Mouse (Mus musculus) CH12.LX (cell line): Measurements from ENCODE around the gene Usp19. TPM values are rescaled to one million over a fixed set of nuclear protein-coding genes. Genes with fewer than 3 reads are reported as not detected.

Experiments
- DNase-seq: peaks from one replicate; pipeline ENCODE4 v3.0.0-alpha.2; 2013; ENCODE audit errors: extremely low read depth
- H3K27ac ChIP-seq: 2 replicates; pipeline ENCODE4 v1.5.1; 2012; ENCODE audit warnings: low read depth, mild to moderate bottlenecking, control low read depth, moderate library complexity; ENCODE audit not compliant: insufficient read depth
- H3K27me3 ChIP-seq: replicated peaks from 2 replicates; pipeline ENCODE3; 2012; ENCODE audit warnings: inconsistent platforms
- H3K36me3 ChIP-seq, 2 experiments: replicated peaks in 1 of 2; 2 replicates each; pipeline versions ENCODE3 to v1.6.1; 2012; ENCODE audit warnings: inconsistent platforms in 1 of 2, low read length in 1 of 2, mild to moderate bottlenecking in 1 of 2, mixed read lengths in 1 of 2, moderate library complexity in 1 of 2; ENCODE audit not compliant: control insufficient read depth in 1 of 2, insufficient read depth in 1 of 2
- H3K4me1 ChIP-seq, 2 experiments: 2 replicates each; pipeline ENCODE4 v1.6.1; 2012; ENCODE audit warnings: inconsistent platforms in 1 of 2, moderate library complexity in 1 of 2; ENCODE audit not compliant: insufficient read depth in 2 of 2, control insufficient read depth in 1 of 2
- H3K4me2 ChIP-seq: 2 replicates; pipeline ENCODE4 v1.6.1; 2012; ENCODE audit warnings: low read depth, mild to moderate bottlenecking, control low read depth; ENCODE audit not compliant: poor library complexity, insufficient read depth, severe bottlenecking
- H3K4me3 ChIP-seq, 3 experiments: fragments of 150-350 bp in 1 of 3; sonication (generic) in 1 of 3; replicated peaks in 1 of 3; 2 replicates each; pipeline versions ENCODE3 to v1.5.1; 2011 to 2012; ENCODE audit warnings: low read depth in 2 of 3, low read length in 2 of 3, mild to moderate bottlenecking in 2 of 3, moderate library complexity in 2 of 3, control low read depth in 1 of 3, improper control_type of control experiment in 1 of 3, inconsistent platforms in 1 of 3, mixed read lengths in 1 of 3; ENCODE audit not compliant: poor library complexity in 1 of 3
- H3K79me2 ChIP-seq: replicated peaks from 2 replicates; pipeline ENCODE4 v1.6.1; 2012; ENCODE audit warnings: mild to moderate bottlenecking, moderate library complexity; ENCODE audit not compliant: control insufficient read depth, poor library complexity, insufficient read depth, severe bottlenecking; ENCODE audit errors: extremely low read depth
- H3K9ac ChIP-seq: 2 replicates; pipeline ENCODE4 v1.6.1; 2012; ENCODE audit warnings: low read depth, mild to moderate bottlenecking, control low read depth, moderate library complexity; ENCODE audit not compliant: insufficient read depth
- H3K9me3 ChIP-seq: replicated peaks from 2 replicates; pipeline ENCODE3; 2012; ENCODE audit warnings: low read length, inconsistent platforms, mixed read lengths
- BHLHE40 ChIP-seq: IDR thresholded peaks from 2 replicates; pipeline ENCODE4 v1.6.1; 2011; ENCODE audit warnings: mild to moderate bottlenecking, low read depth, low read length, improper control_type of control experiment
- CHD1 ChIP-seq: IDR thresholded peaks from 2 replicates; pipeline ENCODE4 v1.6.1; 2012; ENCODE audit warnings: low read depth, low read length, improper control_type of control experiment, inconsistent platforms
- KAT2A ChIP-seq: IDR thresholded peaks from 2 replicates; pipeline ENCODE4 v1.6.1; 2012; ENCODE audit warnings: low read length, improper control_type of control experiment, inconsistent platforms; ENCODE audit not compliant: insufficient replicate concordance
- MAX ChIP-seq: IDR thresholded peaks from 2 replicates; pipeline ENCODE4 v1.6.1; 2011; ENCODE audit warnings: low read length, improper control_type of control experiment
- MXI1 ChIP-seq: IDR thresholded peaks from 2 replicates; pipeline ENCODE4 v1.6.1; 2011; ENCODE audit warnings: mild to moderate bottlenecking, low read depth, low read length, improper control_type of control experiment
- MYC ChIP-seq: IDR thresholded peaks from 2 replicates; pipeline ENCODE4 v1.6.1; 2011; ENCODE audit warnings: low read depth, mild to moderate bottlenecking, improper control_type of control experiment, low read length
- NELFE ChIP-seq: IDR thresholded peaks from 2 replicates; pipeline ENCODE4 v1.6.1; 2011; ENCODE audit warnings: low read depth, low read length, improper control_type of control experiment
- NRF1 ChIP-seq: IDR thresholded peaks from 2 replicates; pipeline ENCODE4 v1.6.1; 2014; ENCODE audit warnings: low read depth, mild to moderate bottlenecking, inconsistent platforms, low read length, improper control_type of control experiment, moderate library complexity
- RCOR1 ChIP-seq: conservative IDR thresholded peaks from 2 replicates; pipeline ENCODE4 v1.6.1; 2012; ENCODE audit warnings: low read depth, mild to moderate bottlenecking, inconsistent platforms, low read length, improper control_type of control experiment
- SMC3 ChIP-seq: IDR thresholded peaks from 2 replicates; pipeline ENCODE4 v1.6.1; 2011; ENCODE audit warnings: low read depth, low read length, improper control_type of control experiment
- USF2 ChIP-seq: conservative IDR thresholded peaks from 2 replicates; pipeline ENCODE4 v1.6.1; 2011; ENCODE audit warnings: low read depth, low read length, improper control_type of control experiment
- ZKSCAN1 ChIP-seq: IDR thresholded peaks from 2 replicates; pipeline ENCODE4 v1.6.1; 2012; ENCODE audit warnings: low read depth, inconsistent platforms, low read length, improper control_type of control experiment, borderline replicate concordance
- ZMIZ1 ChIP-seq: IDR thresholded peaks from 2 replicates; pipeline ENCODE4 v1.6.1; 2012; ENCODE audit warnings: low read depth, mild to moderate bottlenecking, inconsistent platforms, low read length, improper control_type of control experiment
- dilution Hi-C: fragments of 300-500 bp; cut with MboI; formaldehyde crosslinking; loops from 2 replicates; pipeline ENCODE4 v1.14.3; 2020; ENCODE audit warnings: low sequenced_read_pairs; ENCODE audit not compliant: extremely low pct_unique_long_range_greater_than_20kb, extremely low pct_ligation_motif_present
- in situ Hi-C: fragments of 300-500 bp; cut with MboI; formaldehyde crosslinking; loops from 3 replicates; pipeline ENCODE4 v1.14.3; 2019; ENCODE audit warnings: low sequenced_read_pairs, low pct_ligation_motif_present, low pct_unique_long_range_greater_than_20kb, mixed read lengths
- polyA plus RNA-seq: library from polyadenylated mRNA; unstranded; fragments of >175 nt; gene quantifications from 2 replicates; pipeline ENCODE4 v1.2.1, GENCODE M21; 2012; ENCODE audit warnings: low read depth; ENCODE audit not compliant: insufficient read length
- total RNA-seq, 2 experiments: library from RNA; depleted of rRNA; stranded (reverse); fragments of 300-350 nt in 1 of 2; fragments of >200 nt in 1 of 2; gene quantifications; 2 replicates each; pipeline ENCODE4 v1.2.3; 2012 to 2014

The Usp19 gene
- total and polyA plus RNA-seq, 3 experiments, result 36.5 to 106 (median 69.9) TPM

GRCm38 (mm10) chr9:108492043-108492750, 1.8 kb downstream of the Usp19 start:
- no peak for TF ChIP-seq ZMIZ1
- TF ChIP-seq RCOR1, result no peak
- TF ChIP-seq MXI1, result no peak
- no peak for TF ChIP-seq MAX
- no peak for TF ChIP-seq BHLHE40
- TF ChIP-seq ZKSCAN1, result no peak
- TF ChIP-seq USF2, result no peak
- TF ChIP-seq NRF1, result no peak
- TF ChIP-seq, all 38 proteins: peak for 0
- Histone ChIP-seq H3K4me2 (peak overlapping the region; percentile 79), H3K27ac (no peak overlapping the region), H3K36me3 (peaks cover 45 to 52% of the 10 kb centered on the region in 2 experiments), H3K4me3 (peak overlapping the region in 2 of 3 experiments; percentile 6 to 94), H3K9me3 (no peaks in the 10 kb centered on the region), H3K79me2 (peaks cover 24% of the 10 kb centered on the region), H3K9ac (peak overlapping the region; percentile 99), H3K4me1 (peaks cover 11 to 31% of the 10 kb centered on the region in 2 experiments), H3K27me3 (no peaks in the 10 kb centered on the region)
- DNase-seq, result no peak
- in situ Hi-C loops, result no loop called here
- dilution Hi-C loops, result no loop called here

DNA sequence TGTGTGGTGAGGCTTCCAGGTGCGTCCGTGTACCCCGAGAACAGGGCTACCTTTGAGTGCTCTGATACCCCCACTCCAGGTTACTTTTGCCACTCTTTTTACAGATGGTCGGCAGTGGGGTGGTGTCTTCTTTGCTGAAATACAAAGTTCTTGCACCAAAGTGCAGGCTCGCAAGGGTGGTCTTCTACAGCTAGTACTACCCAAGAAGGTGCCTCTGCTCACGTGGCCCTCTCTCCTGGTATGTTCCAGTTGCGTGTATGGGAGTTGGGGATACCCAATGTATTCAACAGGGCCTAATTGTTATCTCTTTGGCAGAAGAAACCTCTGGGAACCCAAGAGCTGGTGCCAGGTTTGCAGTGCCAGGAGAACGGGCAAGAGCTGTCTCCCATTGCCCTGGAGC, 2.8 kb downstream of the Usp19 start:
- dilution Hi-C loops (no loop called here), in situ Hi-C loops (no loop called here)
- Histone ChIP-seq H3K79me2 (peaks cover 24% of the 10 kb centered on the region), H3K27me3 (no peaks in the 10 kb centered on the region), H3K9ac (no peak overlapping the region), H3K36me3 (peaks cover 55 to 62% of the 10 kb centered on the region in 2 experiments), H3K9me3 (no peaks in the 10 kb centered on the region), H3K4me1 (peaks cover 11 to 31% of the 10 kb centered on the region in 2 experiments), H3K27ac (no peak overlapping the region), H3K4me3 (no peak overlapping the region), H3K4me2 (no peak overlapping the region)
- no peak for DNase-seq
- TF ChIP-seq NELFE, result no peak
- no peak for TF ChIP-seq SMC3
- TF ChIP-seq KAT2A, result no peak
- TF ChIP-seq MYC, result no peak
- no peak for TF ChIP-seq CHD1
- no peak for TF ChIP-seq USF2
